Mouse (Mus musculus) limb, embryonic 10.5 days (tissue): ENCODE results near the gene Dnajc17. TPM values are rescaled to one million over a fixed set of nuclear protein-coding genes. Genes with fewer than 3 reads are reported as not detected.

Source experiments
- DNase-seq: peaks from one replicate; pipeline ENCODE4 v3.0.0-alpha.2; 2017; ENCODE audit warnings: low spot score
- H3K27ac ChIP-seq: fragments of 300-500 bp; sonication (generic); 2 replicates; pipeline ENCODE4 v1.5.1; 2016; ENCODE audit warnings: mild to moderate bottlenecking
- H3K27me3 ChIP-seq: fragments of 300-500 bp; sonication (generic); 2 replicates; pipeline ENCODE4 v1.6.1; 2016; ENCODE audit warnings: low read depth, mild to moderate bottlenecking; ENCODE audit not compliant: poor library complexity, severe bottlenecking
- H3K36me3 ChIP-seq: fragments of 300-500 bp; sonication (generic); 2 replicates; pipeline ENCODE4 v1.6.1; 2016; ENCODE audit warnings: mild to moderate bottlenecking, moderate library complexity
- H3K4me1 ChIP-seq: fragments of 300-500 bp; sonication (generic); 2 replicates; pipeline ENCODE4 v1.6.1; 2016
- H3K4me3 ChIP-seq: fragments of 300-500 bp; sonication (generic); 2 replicates; pipeline ENCODE4 v1.5.1; 2016; ENCODE audit warnings: mild to moderate bottlenecking, moderate library complexity
- H3K9me3 ChIP-seq: fragments of 300-500 bp; sonication (generic); replicated peaks from 2 replicates; pipeline ENCODE4 v1.6.1; 2016; ENCODE audit warnings: mild to moderate bottlenecking
- WGBS: fragments of 180-500 bp; shearing (Covaris S2); methylation state at CpG from one replicate; pipeline ENCODE4 v1.1.7; 2016; 5-methylcytosine and 5-hydroxymethylcytosine counted together
- polyA plus RNA-seq: library from polyadenylated mRNA; unstranded; fragments of >200 nt; fragmentation: Nextera tagmentation; extraction: Ambion mirVana; gene quantifications from 2 replicates; pipeline ENCODE4 v1.2.1, GENCODE M21; 2016

The Dnajc17 gene
- polyA plus RNA-seq, 1 experiment from 2014 or later: 28.7 TPM

DNA sequence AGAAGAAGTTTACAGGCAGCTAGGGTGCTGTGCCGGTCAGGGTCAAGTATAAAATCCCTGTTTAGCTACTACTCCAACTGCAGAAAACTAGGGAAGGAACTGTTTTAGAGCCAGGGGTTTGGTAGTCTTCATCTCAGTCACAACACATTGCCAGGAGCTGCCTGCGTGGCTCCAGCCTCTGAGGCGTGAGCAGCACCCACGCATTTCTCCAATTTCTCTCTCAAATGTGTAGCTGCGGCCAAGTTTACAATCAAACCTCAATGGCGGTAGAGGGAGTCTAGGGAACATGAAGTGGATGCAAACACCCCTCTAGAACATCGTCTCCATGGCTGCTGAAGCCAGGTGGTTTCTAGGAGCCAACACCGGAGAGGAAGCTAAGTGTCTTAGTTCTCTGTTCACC, 60.8 kb downstream of the Dnajc17 start:
- Histone ChIP-seq H3K4me3 (no peak overlapping the region), H3K9me3 (no peaks in the 10 kb centered on the region), H3K27ac (no peak overlapping the region), H3K36me3 (peaks cover 96% of the 10 kb centered on the region), H3K4me1 (no peaks in the 10 kb centered on the region), H3K27me3 (no peaks in the 10 kb centered on the region)
- 93% methylated on average over 8 of the region's 8 CpGs for WGBS
- DNase-seq: no peak

DNA sequence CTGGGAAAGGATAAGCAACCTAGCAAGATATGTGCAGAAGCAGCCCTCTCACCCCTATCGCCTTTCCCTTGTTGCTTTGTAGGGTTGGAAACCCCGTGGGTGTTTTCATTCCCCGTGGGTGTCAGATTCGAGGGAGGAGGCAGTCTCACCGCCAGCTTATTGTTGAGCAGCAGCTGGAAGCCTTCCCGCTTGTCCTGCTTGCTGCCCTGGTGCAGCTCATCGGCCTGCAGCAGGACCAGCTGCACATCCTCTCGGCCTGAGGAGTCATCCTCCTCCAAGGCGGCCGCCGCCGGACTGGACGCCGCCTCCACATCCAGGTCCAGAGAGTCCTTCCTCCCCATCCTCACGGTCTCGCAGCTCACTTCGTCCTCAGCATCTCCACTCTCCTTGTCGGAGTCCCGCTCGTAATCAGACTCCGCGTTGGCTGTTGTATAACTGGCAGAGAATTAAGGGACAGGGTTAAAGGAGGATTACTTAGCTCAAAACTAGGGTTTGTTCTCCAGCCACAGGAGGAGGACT, 61.4 kb downstream of the Dnajc17 start:
- H3K4me1 ChIP-seq: no peaks in the 10 kb centered on the region
- H3K9me3 ChIP-seq: no peaks in the 10 kb centered on the region
- H3K27ac ChIP-seq: no peak overlapping the region
- H3K36me3 ChIP-seq: peaks cover 96% of the 10 kb centered on the region
- DNase-seq: no peak
- no peak overlapping the region for H3K4me3 ChIP-seq
- H3K27me3 ChIP-seq: no peaks in the 10 kb centered on the region
- WGBS: 88% methylated on average over 22 of the region's 22 CpGs

DNA sequence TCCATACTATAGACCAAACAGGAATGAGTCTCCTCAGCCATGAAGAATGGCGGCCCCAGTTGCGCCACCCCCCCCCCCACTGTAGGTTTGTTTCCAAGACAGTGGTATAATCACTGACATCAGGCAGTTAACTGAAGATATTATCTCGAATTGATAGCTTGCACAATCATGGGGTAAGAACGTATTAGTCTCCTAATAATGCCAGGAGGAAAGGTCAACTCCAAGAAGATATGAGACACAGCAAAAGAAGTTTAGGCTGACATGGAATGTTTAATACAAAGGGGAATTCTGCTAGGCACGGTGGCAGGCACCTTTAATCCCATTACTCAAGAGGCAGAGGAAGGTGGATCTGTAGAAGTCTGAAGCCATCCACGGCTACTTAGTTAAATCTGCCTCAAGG, 62.2 kb downstream of the Dnajc17 start:
- no peaks in the 10 kb centered on the region for H3K4me1 ChIP-seq
- H3K4me3 ChIP-seq: no peak overlapping the region
- H3K9me3 ChIP-seq: no peaks in the 10 kb centered on the region
- 92% methylated on average over 6 of the region's 6 CpGs for WGBS
- H3K27ac ChIP-seq: no peak overlapping the region
- no peak for DNase-seq
- peaks cover 96% of the 10 kb centered on the region for H3K36me3 ChIP-seq
- H3K27me3 ChIP-seq: no peaks in the 10 kb centered on the region

DNA sequence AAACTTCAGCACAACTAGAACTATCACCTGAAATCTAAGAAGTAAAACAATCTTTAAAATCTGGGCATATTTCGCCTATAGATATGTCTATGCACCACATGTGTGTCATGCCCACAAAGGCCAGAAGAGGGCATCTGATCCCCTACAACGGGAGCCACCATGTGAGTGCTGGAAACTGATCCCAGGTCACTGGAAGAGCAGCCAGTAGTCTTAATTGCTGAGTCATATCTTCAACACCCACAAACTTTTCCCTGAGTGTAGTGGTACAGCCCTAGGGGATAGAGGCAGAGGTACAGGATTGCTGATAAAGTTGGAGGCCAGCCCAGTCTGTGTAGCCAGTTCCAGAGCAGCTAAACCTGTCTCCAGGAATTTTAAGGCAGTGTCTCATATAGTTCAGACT, 63.4 kb downstream of the Dnajc17 start:
- no peak overlapping the region for H3K27ac ChIP-seq
- H3K36me3 ChIP-seq: peaks cover 96% of the 10 kb centered on the region

DNA sequence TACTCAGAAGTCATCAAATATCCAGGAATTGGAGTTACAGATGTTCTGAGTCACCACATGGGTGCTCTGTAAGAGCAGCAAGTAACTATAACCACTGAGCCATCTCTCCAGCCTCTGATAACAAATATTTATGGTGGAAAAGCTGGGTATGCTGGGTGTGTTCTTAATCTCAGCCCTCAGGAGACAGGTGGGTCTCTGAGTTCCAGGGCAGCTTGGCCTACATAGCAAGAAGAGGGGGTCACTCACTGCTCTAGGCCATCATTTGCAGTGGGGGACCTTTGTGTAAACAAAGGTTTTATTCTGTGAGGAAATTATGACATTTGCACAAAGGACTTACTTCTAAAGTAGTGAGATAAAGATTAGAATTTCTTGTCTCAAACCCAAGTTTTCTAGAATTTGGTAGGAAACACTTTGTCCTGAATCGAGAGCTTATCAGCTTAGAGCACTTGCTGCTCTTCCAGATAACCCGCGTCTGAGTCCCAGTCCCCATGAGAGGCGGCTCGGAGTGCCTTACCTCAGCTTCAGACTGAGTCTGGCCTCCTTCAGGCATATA, 72.2 kb downstream of the Dnajc17 start:
- Histone ChIP-seq H3K27ac (no peak overlapping the region), H3K4me1 (no peaks in the 10 kb centered on the region), H3K9me3 (no peaks in the 10 kb centered on the region), H3K27me3 (no peaks in the 10 kb centered on the region), H3K36me3 (peaks cover 100% of the 10 kb centered on the region), H3K4me3 (no peak overlapping the region)
- 89% methylated on average over 5 of the region's 5 CpGs for whole genome bisulfite sequencing
- DNase-seq: no peak

More for the DNA sequence above, 63.4 kb downstream of the Dnajc17 start:
- no peaks in the 10 kb centered on the region for H3K9me3 ChIP-seq
- H3K27me3 ChIP-seq: no peaks in the 10 kb centered on the region
- H3K4me3 ChIP-seq: no peak overlapping the region
- 85% methylated on average over 2 of the region's 2 CpGs for WGBS
- H3K4me1 ChIP-seq: no peaks in the 10 kb centered on the region
- DNase-seq: no peak

Other genes starting within 250 kb of the Dnajc17 start
- gene Ccdc32, start 179.4 kb downstream of the Dnajc17 start, polyA plus RNA-seq: 18.2 and 19.7 TPM in 2 replicates
- gene Rpusd2, start 174.0 kb downstream of the Dnajc17 start, polyA plus RNA-seq: 6.9 and 8.8 TPM in 2 replicates
- 42.5 and 58.0 TPM in 2 replicates for gene Knl1, start 161.7 kb downstream of the Dnajc17 start, polyA plus RNA-seq
- gene Rad51, start 96.0 kb downstream of the Dnajc17 start, polyA plus RNA-seq: 94.5 and 95.9 TPM in 2 replicates
- 52.1 and 53.8 TPM in 2 replicates for gene Rmdn3, start 51.8 kb downstream of the Dnajc17 start, polyA plus RNA-seq
- 6.5 and 8.4 TPM in 2 replicates for gene Gchfr, start 41.0 kb downstream of the Dnajc17 start, polyA plus RNA-seq
- 0.73 and 0.95 TPM in 2 replicates for gene Gm14137, start 34.3 kb downstream of the Dnajc17 start, polyA plus RNA-seq
- gene Zfyve19, start 178 bp downstream of the Dnajc17 start, polyA plus RNA-seq: 62.1 and 64.2 TPM in 2 replicates
- gene Ppp1r14d, start 21.1 kb upstream of the Dnajc17 start, polyA plus RNA-seq: not detected in 2 replicates
- 8.9 and 9.5 TPM in 2 replicates for gene Spint1, start 28.6 kb upstream of the Dnajc17 start, polyA plus RNA-seq
- 2.7 and 7.6 TPM in 2 replicates for gene Rhov, start 62.5 kb upstream of the Dnajc17 start, polyA plus RNA-seq
- 23.0 and 26.9 TPM in 2 replicates for gene Vps18, start 79.9 kb upstream of the Dnajc17 start, polyA plus RNA-seq
- 5.3 and 6.0 TPM in 2 replicates for gene Dll4, start 117.0 kb upstream of the Dnajc17 start, polyA plus RNA-seq
- 0.62 and 0.86 TPM in 2 replicates for gene Chac1, start 142.4 kb upstream of the Dnajc17 start, polyA plus RNA-seq